8 mouse cellular contexts compared by ENCODE assay signal in the genomic region with DNA sequence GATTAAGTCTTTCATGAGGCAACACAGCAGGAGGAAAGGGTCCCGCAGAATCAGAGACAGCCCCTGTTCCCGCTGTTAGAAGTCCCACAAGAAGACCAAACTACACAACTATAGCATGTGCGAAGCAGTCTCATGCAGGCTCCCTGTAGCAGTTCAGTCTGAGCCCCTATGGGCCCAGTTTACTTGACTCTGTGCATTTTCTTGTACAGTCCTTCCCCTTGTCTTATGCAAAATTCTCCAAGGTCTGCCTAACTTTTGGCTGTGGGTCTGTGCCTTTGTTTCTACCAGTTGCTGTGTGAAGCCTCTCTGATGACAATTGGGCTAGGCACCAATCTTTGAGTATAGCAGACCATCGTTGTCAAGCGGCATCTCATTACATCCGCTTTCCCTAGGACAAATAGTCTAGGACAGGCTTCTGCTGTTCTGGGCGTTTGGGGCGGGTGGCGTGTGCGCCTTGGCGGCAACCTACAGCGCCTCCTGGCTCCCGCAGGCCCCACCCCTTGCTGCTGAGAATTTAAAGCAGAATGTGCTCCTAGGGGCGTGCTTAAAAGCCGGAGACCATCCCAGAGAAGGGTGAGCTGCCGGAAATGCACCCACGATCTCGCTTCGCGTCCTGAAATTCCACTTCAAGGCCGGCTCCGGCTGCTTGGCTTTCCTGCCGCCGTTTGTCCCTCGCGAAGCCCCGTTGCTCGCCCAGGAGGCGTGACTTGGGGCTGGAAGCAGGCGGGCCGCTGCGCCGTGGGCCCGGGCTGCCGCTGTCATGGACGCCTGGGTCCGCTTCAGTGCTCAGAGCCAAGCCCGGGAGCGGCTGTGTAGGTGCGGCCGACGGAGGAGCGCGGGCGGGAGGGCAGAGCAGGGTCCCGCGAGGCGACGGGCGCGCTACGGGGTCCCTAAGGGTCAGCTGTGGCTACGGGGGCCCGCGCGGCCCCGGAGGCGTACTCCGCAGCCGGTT. TPM values are rescaled to one million over a fixed set of nuclear protein-coding genes. Genes with fewer than 3 reads are reported as not detected.
DNase-seq lines count a peak whose midpoint lies in the region; ATAC-seq and TF ChIP-seq lines count a peak whose summit lies in the region.

Gene Pex11b (plus strand): TSS at position 449 of the 952 bp plus-strand sequence.
Gene Gm42957 (plus strand): TSS at position 547 of the 952 bp plus-strand sequence.

- peak within 1 kb of the TSS; percentile 84 for H3K4me2 ChIP-seq in forebrain, embryonic 15.5 days (replicated peaks)

- H3K36me3 ChIP-seq in ES-E14 (ENCODE audit: control insufficient read depth, insufficient read depth, low read length, poor library complexity, severe bottlenecking): peaks cover 12% of the 10 kb centered on the region
- H3K36me3 ChIP-seq in forebrain, embryonic 15.5 days: peaks cover 42% of the 10 kb centered on the region

- DNase-seq in ES-E14 (ENCODE audit: low read depth, low spot score): peak; percentile 84
- DNase-seq in cerebellum, adult 11-12 months: peak; percentile 82
- DNase-seq in heart, postnatal 25 days (ENCODE audit: low spot score): peak; percentile 83
- DNase-seq in layer of hippocampus, adult 18-20 months (ENCODE audit: low spot score in 2 of 2): peak; percentile 84 to 93
- peak; percentile 91 for DNase-seq in lung, adult 2 months
- peak; percentile 71 to 82 for DNase-seq in thymus, adult 18-20 months

- TF ChIP-seq POLR2A in lung, adult 2 months (IDR thresholded peaks at IDR 0.05; ENCODE audit: borderline replicate concordance, extremely low read depth, low read depth, low read length): peak; percentile 58; the same call in 1 of the 2 replicates

- no peak within 1 kb of the TSS; the same call in none of the 2 replicates for H3K27ac ChIP-seq in ES-E14 (ENCODE audit: insufficient read depth, low read depth, low read length, poor library complexity, severe bottlenecking)
- H3K27ac ChIP-seq in forebrain, embryonic 15.5 days (replicated peaks): peak within 1 kb of the TSS; percentile 91

- TF ChIP-seq CTCF in lung, adult 2 months (IDR thresholded peaks at IDR 0.05; ENCODE audit: insufficient read depth, low read length): no peak

- peak within 1 kb of the TSS; percentile 91 for H3K9ac ChIP-seq in ES-E14 (ENCODE audit: insufficient read depth, low read depth, low read length, poor library complexity, severe bottlenecking)
- peak within 1 kb of the TSS; percentile 98 for H3K9ac ChIP-seq in forebrain, embryonic 15.5 days (replicated peaks)

- H3K4me3 ChIP-seq in ES-E14 (ENCODE audit: insufficient read depth in 1 of 2, low read depth in 1 of 2, low read length in 2 of 2, poor library complexity in 1 of 2, severe bottlenecking in 1 of 2): peak within 1 kb of the TSS; percentile 72 to 92
- peak within 1 kb of the TSS; percentile 93 for H3K4me3 ChIP-seq in forebrain, embryonic 15.5 days
- peak within 1 kb of the TSS; percentile 96 for H3K4me3 ChIP-seq in lung, adult 2 months (replicated peaks; ENCODE audit: extremely low read depth, low read depth, low read length)

- intact Hi-C loops in heart, postnatal 25 days (cut with DNase I): no loop called here

- peak; percentile 95 for ATAC-seq in forebrain, embryonic 15.5 days (replicated peaks)
- ATAC-seq in neutrophil, adult 5-6 weeks (ENCODE audit: extremely low read depth, insufficient number of reproducible peaks, low FRiP score, poor library complexity, severe bottlenecking): peak; percentile 59

- H3K4me1 ChIP-seq in ES-E14 (ENCODE audit: control insufficient read depth in 2 of 2, insufficient read depth in 2 of 2, low read length in 2 of 2, poor library complexity in 1 of 2): peaks cover 0 to 4% of the 10 kb centered on the region in 2 experiments; a peak in 2 of 4 replicates
- H3K4me1 ChIP-seq in forebrain, embryonic 15.5 days: peaks cover 35% of the 10 kb centered on the region
- peaks cover 12% of the 10 kb centered on the region for H3K4me1 ChIP-seq in lung, adult 2 months (ENCODE audit: control insufficient read depth, insufficient read depth, low read length)

- H3K9me3 ChIP-seq in ES-E14 (ENCODE audit: control insufficient read depth, insufficient read depth, low read depth, low read length): no peaks in the 10 kb centered on the region
- no peaks in the 10 kb centered on the region for H3K9me3 ChIP-seq in forebrain, embryonic 15.5 days

- in situ Hi-C loops in ES-E14 (cut with MboI; ENCODE audit: low sequenced_read_pairs in 2 of 2, unreplicated experiment in 2 of 2): loop anchor here in 1 of 2 experiments (10.0 kb wide), 1 partner anchor 90 kb away; no protein-coding TSS in a partner anchor

- H3K27me3 ChIP-seq in forebrain, embryonic 15.5 days: no peaks in the 10 kb centered on the region

- WGBS in forebrain, embryonic 15.5 days: 2% methylated on average over 60 of the region's 60 CpGs
- 2% methylated on average over 60 of the region's 60 CpGs for WGBS in lung, adult 2 months

TF ChIP-seq in ES-E14, 5 proteins besides CTCF, POLR2A, EP300 and RAD21:
- no peak; the same call in 1 of the 2 replicates for TF ChIP-seq HCFC1 (IDR thresholded peaks at IDR 0.05; ENCODE audit: borderline replicate concordance, insufficient read depth, low read length)
- TF ChIP-seq MAFK (IDR thresholded peaks at IDR 0.05; ENCODE audit: insufficient read depth, low read depth, low read length): no peak
- no peak for TF ChIP-seq ZC3H11A (IDR thresholded peaks at IDR 0.05; ENCODE audit: borderline replicate concordance, low read depth, low read length)
- TF ChIP-seq CHD2 (IDR thresholded peaks at IDR 0.05; ENCODE audit: low read depth, low read length): no peak
- TF ChIP-seq ZNF384 (IDR thresholded peaks at IDR 0.05; ENCODE audit: low read depth, low read length): no peak

RNA-seq across cellular contexts. Expression of gene Pex11b, which starts in this region (rescaled TPM):
- 15.6 and 23.6 TPM in 2 replicates for total RNA-seq in ES-E14 (2012; rRNA removed)
- polyA plus RNA-seq in forebrain, embryonic 15.5 days (2015; fragmentation: Nextera tagmentation; extraction: Ambion mirVana): 57.3 and 58.6 TPM in 2 replicates
- 10 to 100 TPM; 30.2 to 32.6 TPM for total RNA-seq in heart, postnatal 25 days (2021)
- 10 to 100 TPM; 53.0 to 54.2 TPM for total RNA-seq in layer of hippocampus, adult 18-20 months (2021)
- polyA plus RNA-seq in lung, adult 2 months (2012; rRNA removed): 24.0 and 40.1 TPM in 2 replicates
- total RNA-seq in neutrophil, adult 5-6 weeks (2017): 15.1 and 19.3 TPM in 2 replicates

RNA-seq across cellular contexts. Expression of gene Gm42957, which starts in this region (rescaled TPM):
- 0.13 and 0.21 TPM in 2 replicates for total RNA-seq in ES-E14 (2012; rRNA removed)
- polyA plus RNA-seq in forebrain, embryonic 15.5 days (2015; fragmentation: Nextera tagmentation; extraction: Ambion mirVana): 0.08 TPM in 1 of 2 replicates, not detected in the other
- total RNA-seq in heart, postnatal 25 days (2021): under 1 TPM; 0.14 to 0.16 TPM
- under 1 TPM; 0.66 to 0.74 TPM for total RNA-seq in layer of hippocampus, adult 18-20 months (2021)
- polyA plus RNA-seq in lung, adult 2 months (2012; rRNA removed): 0.02 and 0.18 TPM in 2 replicates
- 0.25 TPM in 1 of 2 replicates, not detected in the other for total RNA-seq in neutrophil, adult 5-6 weeks (2017)
